Mouse (Mus musculus): ENCODE data around the gene Ugt1a8.
"Not testable (repeated sequence)": the region's sequence is repeated elsewhere in the genome, so short reads cannot be mapped to it uniquely, and the experiment has no call there.

The Ugt1a8 gene

DNA sequence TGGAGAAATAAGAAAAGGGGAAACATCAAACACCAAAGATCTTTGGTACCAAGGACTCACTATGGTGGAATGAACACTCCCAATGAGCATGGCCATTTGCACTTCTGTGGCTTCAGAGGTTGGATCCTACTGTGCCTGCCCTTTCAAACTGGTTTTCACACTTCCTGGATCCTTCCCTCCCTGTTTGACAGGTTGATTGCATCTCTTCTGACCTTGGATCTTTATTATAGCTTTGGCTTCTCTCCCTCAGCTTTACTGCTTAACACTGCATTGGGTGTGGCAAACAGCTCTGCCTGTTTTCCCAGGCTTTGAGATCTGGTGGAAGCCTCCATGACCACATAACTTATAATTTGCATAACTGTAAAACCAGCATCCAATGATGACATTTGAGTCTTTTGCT is 132.7 kb downstream of the Ugt1a8 start:
- DNase-seq (ENCODE audit: low read depth, low spot score) = no peak

DNA sequence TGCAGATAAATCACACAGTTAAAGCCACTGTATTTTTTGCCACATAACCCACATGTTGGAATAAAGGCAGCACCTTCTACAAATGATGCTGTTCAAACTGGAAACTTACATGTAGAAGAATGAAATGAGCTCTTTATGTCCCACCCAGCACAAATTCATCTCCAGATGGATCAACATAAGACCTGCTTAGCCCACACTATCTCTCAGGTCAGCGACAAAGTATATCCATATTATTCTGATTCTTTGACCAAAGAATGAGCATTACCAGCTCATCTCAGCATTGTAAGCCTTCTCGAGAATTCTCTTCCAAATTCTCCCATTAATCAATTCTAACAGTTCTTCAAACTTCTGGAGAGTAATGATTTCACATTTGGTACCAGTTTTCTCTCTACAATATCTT is 134.6 kb downstream of the Ugt1a8 start:
- DNase-seq (ENCODE audit: low read depth, low spot score) = no peak

DNA sequence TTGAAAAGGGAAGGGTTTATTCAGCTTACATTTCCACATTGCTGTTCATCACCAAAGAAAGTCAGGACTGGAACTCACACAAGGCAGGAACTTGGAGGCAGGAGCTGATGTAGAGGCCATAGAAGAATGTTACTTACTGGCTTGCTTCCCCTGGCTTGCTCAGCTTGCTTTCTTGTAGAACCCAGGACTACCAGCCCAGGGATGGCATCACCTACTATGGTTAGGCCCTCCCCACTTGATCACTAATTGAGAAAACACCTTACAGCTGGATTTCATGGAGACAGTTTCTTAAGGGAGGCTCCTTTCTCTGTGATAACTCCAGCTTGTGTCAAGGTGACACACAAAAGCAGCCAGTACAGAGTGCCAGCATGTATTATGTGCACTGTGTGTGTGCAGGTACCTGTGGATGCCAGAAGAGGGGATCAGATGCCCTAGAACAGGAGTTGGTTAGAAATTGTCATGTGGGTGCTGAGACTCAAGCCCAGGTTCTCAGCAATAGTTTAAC is 135.4 kb downstream of the Ugt1a8 start:
- not testable (repeated sequence) for DNase-seq (ENCODE audit: low read depth, low spot score)

DNA sequence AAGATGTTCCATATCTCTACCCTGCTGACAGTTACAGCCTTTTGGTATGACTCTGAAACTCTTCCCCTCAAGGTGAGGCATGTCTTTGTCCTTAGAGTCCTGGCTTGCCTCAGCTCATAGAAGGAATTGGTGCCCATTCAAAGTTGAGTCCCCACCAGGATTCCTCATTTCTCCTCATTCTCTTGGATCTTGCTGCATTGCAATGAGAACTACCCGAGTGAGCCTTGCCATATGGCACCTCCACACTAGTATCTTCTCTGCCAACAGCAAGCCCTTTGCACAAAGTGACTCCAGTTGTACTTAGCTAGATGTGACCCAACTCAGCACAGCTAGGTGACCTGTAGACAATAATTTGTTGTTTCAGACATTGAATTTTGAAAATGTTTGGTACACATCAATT is 136.0 kb downstream of the Ugt1a8 start:
- DNase-seq (ENCODE audit: low read depth, low spot score) = no peak

DNA sequence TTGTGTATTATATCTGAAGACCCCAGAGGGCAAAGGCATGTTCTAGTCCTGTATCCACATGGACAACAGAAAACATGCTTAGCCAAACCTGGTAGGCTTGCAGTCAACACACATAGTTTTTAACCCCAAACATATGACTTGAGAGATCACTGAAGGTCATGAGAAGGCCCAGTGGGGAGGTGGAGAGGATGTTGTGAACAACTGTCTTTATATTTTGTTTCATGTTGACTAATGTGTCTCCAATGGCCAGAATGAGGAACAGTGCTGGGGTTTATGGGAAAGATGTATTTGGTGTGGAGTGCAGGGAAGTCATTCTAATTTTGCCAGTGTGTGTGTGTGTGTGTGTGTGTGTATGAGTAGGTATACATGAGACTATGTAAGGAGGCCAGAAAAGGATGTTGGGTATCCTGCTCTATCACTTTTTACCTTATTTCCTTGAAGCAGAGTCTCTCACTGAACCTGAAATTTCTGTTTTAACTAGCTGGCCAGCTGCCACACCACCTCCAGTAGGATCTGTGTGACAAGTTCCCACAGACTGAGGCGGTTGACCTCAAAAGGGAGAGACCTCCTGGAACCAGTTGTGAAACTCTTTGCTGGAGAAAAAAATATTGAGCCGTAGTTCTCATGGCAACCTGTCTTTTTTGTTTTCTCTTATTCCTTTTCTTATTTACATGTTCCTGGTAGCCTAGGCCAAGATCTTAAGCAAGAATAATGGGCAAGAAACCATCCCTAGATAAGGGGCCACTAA is 136.6 kb downstream of the Ugt1a8 start:
- no peak for DNase-seq (ENCODE audit: low read depth, low spot score)

DNA sequence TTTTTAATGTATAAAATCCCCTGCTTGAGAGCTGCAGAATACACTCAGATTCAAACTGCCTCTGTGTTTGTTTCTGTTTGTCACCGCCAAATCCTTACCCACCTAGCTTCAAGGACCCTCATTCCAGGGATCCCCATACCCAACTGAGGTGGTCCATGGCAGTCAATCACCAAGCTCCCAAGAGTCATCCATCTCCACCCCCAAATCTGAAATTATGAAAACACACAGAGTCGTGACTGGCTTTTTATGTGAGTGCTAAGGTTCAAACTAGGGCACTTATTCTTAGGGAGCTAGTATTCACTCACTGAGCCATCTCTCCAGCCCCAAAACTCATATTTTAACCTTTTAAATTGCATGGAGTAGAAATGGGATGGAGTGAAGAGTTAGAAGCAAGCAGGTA is 137.7 kb downstream of the Ugt1a8 start:
- DNase-seq (ENCODE audit: low read depth, low spot score) = not testable (repeated sequence)

DNA sequence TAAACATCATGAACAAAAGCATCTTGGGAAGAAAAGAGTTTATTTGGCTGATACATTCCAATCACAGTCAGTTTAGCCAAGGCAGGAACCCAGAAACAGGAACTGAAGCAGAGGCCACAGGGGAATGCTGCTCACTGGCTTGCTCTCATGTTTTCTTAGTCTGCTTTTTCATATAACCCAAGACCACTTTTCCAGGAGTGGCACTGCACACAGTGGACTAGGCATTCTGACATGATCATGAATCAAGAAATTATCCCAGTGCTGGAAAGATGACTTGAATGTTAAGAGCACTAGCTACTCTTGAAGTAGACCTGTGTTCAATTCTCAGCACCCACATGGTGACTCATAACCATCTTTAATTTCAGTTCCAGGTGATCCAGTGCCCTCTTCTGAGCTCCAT is 138.1 kb downstream of the Ugt1a8 start:
- DNase-seq (ENCODE audit: low read depth, low spot score) = no peak

DNA sequence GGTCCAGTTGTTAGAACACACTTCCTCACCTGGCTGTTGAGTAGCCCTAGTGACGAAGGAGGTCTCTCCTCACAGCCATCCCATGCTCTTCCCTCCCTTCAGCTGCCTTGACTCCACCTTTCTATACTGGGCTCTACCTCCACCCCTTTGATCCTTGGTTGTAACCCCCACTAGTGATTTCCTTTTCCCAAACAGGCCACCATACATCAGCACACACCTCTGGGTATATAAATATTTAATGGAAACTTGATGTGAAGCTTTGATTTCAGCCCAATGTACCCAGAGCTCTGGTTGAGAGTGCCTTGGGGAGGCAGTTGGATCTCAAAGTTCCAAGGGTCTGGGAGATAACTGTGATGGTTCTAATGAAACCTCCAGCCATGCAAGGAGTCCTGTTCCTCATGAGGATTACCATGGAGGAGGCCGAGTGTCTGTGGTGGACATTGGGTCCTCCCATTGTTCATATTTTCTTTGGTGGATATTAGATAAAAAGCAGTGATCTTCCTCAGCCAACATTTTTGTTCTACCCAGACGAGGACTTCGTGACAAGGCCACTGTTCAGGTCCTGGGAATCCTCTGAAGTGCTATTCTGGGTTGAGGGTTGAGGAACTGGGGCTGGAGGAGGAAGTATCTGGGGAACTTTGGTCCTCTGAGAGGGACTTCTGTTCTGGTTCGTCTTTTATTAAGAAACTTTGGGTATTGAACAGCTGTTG is 139.2 kb downstream of the Ugt1a8 start, which contains the start of gene Mroh2a:
TSS of gene Mroh2a (plus strand) at position 317 of the 710 bp plus-strand sequence.
- peak; percentile 31 for DNase-seq (ENCODE audit: low read depth, low spot score)

DNA sequence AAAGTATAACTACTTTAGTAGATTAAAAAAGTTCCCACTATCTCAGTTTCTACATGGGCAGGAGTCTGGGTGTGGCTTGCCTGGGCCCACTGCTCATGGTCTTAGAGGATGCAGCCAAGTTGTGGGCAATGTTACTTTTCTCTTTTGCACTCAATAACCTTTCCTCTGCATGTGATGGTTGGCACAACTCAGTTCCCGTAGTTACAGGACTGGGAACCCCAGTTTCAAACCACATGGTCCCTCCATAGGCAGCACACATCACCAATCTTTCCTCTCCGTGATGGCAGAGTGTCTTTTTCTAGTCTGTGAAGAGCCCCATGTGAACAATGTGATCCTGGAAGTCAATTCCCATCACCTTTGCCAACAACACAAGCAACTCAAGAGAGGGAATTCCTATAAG is 139.9 kb downstream of the Ugt1a8 start:
- DNase-seq (ENCODE audit: low read depth, low spot score) = no peak

DNA sequence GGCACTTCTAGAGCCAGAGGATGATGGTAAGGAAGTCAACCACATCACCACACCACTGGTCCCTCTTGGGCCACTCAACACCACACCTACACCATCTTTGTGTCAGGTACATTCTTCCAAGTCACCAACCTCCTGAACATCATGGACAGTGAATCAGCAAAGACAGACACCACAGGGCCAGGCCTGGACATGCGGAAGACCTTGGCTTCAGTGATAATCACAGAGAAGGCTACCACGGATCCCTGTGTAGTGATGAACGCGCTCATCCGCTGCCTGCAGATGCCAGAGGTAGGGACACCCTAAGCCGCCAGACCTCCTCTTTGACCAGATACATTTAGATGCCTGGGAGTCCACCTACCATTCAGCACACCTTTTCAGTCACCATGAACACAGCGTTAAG is 140.5 kb downstream of the Ugt1a8 start:
- no peak for DNase-seq (ENCODE audit: low read depth, low spot score)

DNA sequence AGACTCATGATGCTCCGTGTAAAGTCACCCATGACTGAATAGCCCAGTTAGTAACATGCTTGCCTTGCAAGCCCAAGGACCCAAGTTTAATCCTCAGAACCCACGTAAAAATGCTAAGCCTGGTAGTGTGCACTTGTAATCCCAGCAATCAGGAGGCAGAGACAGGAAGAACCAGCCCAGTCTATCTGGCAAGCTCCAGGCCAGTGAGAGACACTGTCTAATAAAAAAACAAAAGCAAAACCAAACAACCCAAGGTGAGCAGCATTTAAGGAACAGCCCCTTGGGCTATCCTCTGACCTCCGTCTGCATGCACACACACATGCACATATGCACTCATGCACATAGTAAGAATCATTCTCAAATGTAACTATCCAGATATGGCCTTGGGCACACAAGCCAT is 142.0 kb downstream of the Ugt1a8 start:
- no peak for DNase-seq (ENCODE audit: low read depth, low spot score)

DNA sequence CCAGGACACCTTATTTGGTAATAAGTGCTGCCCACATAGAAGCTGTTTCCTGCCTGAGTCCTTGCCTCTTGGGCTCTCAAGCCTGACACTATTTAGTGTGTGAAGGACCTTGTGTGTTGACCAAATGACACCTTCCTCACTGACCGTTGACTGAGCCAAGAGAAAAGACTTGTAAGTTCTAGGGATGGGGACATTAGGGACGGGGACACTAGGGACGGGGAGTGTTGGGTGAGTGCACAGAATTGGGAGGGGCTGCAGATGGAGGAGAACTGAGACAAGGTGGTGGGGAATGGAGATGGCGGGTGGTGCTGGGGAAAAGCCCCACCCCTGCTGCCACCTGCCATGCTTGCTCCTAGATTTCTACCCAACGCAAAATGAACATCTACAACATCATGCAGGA is 142.4 kb downstream of the Ugt1a8 start:
- DNase-seq (ENCODE audit: low read depth, low spot score) = no peak

DNA sequence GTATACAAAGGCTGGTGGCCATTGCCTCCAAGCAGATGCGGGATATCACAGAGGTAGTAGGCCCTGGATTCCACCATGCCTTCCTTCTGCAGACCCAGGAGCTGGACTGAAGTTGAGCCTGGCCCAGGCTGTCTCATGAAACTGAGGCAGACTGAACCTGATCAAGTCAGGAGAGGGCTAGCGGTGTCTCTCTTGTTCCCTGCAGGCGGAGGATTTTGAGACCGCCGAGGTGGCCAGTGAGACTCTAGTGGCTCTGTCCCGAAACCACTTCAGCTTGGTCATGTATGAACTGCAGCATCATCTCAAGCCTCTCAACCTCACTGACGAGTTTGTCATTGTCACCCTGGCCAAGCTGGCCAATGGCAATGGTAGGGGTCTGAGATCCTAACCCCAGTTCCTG is 142.8 kb downstream of the Ugt1a8 start:
- no peak for DNase-seq (ENCODE audit: low read depth, low spot score)

DNA sequence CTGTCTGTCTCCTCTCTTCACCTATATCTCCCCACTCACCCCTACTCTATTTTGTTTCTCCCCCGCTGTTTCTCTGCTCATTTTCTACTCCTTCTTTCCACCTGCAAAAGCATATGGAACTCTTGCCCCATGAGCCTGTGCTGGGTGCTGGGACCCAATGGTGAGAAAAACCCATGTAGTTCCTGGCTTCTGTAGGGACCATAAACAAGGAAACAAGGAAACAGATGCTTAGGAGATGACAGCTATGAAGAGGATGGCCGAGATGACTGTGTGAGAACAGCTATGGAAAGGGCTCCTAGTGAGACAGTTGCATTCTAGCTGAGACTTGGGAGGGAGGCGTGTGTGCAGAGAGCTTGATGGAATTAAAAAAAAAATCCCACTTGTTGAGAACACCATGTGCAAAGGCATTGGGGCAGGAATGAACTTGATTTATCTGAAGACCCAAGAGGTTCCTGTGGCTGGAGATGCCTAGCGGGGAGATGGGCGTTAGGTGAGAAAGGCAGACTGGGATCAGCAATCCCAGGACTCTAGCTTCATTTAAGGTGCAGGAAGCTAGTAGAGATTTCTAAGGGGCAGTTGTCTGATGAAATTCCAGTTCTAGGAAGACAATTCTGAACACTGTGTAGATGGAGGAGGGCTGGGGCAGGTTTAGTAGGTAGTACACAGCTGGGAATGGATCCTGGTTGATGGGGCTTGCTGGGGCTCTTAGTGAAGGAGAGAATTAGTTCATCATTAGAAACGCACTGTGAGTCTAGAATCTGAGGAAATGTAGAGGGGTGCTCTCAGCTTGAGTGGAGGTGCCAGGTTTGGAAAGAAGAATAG is 143.6 kb downstream of the Ugt1a8 start:
- no peak for DNase-seq (ENCODE audit: low read depth, low spot score)

DNA sequence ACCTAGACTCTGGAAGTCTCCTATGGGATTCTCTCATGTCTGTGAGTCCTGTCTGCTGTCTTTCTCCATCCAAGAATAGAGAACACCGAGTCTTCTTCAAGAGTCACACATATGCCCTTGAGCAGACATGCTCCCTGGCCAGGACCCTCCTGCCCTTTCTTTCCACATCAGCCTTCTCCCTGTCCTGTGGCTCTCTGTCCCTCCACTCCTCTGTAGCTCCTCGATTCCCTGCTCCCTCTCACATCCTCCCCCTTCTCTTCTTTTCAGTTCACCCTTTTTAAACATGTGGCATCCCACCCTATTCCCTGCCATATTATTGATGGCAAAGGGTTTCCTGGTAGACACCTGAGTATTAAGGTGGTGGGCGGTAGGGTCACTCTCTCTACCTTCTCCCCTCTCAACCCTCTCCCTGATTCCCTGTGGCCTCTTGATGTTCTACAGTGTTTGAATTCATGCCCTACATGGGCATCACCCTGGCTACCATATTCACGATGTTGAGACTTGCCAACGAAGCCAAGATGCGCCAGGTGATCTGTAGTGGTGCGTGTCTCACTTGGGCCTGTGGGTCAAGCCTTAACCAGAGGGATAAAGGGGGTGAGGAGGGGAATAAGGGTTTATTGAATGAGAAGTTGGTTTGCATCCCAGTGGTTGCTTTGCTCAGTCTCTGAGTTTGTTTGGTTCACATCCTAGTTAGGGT is 144.3 kb downstream of the Ugt1a8 start:
- no peak for DNase-seq (ENCODE audit: low read depth, low spot score)

DNA sequence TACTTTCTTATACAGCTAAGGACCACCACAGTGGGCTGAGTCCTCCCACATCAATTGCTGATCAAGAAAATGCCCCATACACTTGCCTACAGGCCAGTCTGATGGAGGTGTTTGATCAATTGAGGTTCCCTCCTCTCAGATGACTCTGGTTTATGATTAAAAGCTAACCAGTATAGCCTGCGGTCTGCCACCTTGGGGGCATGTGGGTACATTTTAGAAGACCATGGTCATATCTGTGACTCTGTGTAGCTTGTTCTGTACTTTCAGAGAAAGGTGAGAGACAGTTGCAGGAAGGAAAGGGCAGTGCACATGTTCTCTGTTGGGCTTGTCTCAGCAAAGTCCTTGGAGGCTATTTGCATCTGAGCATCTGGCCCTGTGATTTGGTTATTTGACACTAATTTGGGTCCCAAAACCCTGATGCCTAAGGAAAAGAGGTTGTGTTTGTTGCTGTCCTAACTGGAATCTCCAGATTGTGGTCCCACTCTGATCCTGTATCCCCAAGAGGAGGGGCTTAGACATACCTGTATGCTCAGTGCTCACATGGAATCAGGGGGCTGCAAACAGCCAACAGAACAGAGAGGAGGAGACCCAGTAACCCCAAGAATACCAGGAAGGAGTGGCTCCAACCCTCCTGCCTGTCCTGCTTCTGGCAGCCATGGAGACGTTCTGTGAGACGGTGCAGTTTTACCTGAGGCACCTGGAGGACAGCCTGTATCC is 145.2 kb downstream of the Ugt1a8 start:
- DNase-seq (ENCODE audit: low read depth, low spot score) = no peak

DNA sequence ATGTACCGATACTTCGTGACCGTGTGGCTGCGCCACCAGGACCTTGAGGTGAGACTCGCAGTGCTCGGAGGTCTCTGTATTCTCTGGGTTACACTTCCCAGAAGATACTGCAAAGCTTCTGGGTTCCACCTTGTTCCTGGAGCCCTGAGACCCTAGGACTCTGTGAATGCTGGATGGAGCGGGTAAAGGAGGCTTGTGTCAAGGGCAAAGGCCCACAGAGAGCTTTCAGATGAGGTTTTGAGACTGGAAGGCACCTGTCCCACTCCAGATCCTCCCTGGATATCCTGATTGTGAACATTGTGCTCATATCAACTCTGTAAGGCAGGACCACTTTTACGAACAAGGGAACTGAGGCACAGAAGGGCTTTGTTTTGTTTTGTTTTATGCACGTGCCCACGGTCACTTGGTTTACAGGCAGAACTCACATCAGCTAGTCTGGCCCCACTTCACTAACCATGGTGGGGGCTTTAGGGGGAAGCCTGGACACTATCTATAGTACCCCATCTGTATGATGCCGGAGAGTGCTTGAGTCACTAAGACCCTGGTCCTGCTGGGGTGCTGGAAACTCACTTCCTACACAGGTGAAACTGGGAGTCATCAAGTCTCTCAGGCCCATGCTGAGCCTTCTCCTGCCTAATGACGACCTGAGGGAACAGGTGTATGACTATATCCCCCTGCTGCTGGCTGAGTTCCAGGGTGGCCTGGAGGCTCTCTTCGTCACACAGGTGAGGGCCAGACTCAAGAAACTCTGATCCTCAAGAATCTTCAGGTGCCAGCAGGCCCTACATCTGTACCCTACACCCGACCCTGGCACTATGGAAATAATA is 146.0 kb downstream of the Ugt1a8 start:
- no peak for DNase-seq (ENCODE audit: low read depth, low spot score)

DNA sequence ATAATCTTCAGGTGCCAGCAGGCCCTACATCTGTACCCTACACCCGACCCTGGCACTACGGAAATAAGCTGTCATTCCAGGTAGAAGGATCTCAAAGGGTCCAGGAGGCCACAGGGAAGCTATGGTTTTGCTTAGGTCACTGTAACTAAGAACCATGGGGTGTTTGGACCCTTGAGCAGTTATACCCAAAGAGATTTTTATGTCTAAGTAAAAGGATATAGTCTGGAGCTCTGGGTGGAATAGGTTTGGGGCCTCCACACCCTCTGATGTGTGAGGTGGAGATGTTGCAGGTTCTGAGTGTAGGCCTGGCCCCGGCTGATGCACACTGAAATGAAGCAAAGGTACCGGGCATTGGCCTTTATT is 146.6 kb downstream of the Ugt1a8 start:
- DNase-seq (ENCODE audit: low read depth, low spot score) = no peak

DNA sequence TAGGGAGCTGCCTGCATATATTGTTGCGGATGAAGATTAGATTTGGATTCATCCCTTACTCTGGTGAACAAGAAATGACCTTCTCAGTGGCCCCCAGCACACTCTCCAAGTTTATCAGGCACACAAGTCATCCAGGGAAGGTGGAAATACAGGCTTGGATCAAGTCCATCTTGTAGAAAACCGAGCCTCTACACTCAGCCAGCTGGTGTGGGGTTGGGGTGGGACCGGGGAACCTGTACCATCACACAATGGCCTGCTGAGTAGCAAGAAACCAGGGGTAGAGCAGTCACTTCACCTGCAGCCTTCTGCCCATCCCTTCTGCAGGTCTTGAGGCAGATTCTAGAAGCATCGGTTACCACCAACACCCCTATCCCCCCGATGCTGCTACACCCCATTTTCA is 147.0 kb downstream of the Ugt1a8 start:
- no peak for DNase-seq (ENCODE audit: low read depth, low spot score)
